Mouse (Mus musculus) lung, embryonic 15.5 days (tissue): Measurements from ENCODE around the gene Rps11. TPM values are rescaled to one million over a fixed set of nuclear protein-coding genes. Genes with fewer than 3 reads are reported as not detected.
A peak's percentile ranks its signal among the peaks of the same experiment; 100 is the strongest.

Experiments
- ATAC-seq: fragments of 200-750 bp; cut with Nextera tagmentation; 2 replicates; pipeline ENCODE4 v1.8.0; 2017; ENCODE audit warnings: moderate number of reproducible peaks, borderline replicate concordance; ENCODE audit not compliant: low FRiP score, low TSS enrichment; ENCODE audit errors: extremely low read depth
- H3K27ac ChIP-seq: fragments of 300-500 bp; sonication (generic); 2 replicates; pipeline ENCODE4 v1.5.1; 2015; ENCODE audit warnings: moderate library complexity, mild to moderate bottlenecking, inconsistent platforms
- H3K27me3 ChIP-seq: fragments of 300-500 bp; sonication (generic); 2 replicates; pipeline ENCODE4 v1.6.1; 2015; ENCODE audit warnings: inconsistent platforms
- H3K36me3 ChIP-seq: fragments of 300-500 bp; sonication (generic); 2 replicates; pipeline ENCODE4 v1.6.1; 2015; ENCODE audit warnings: inconsistent platforms
- H3K4me1 ChIP-seq: fragments of 300-500 bp; sonication (generic); 2 replicates; pipeline ENCODE4 v1.6.1; 2015; ENCODE audit warnings: inconsistent platforms
- H3K4me2 ChIP-seq: fragments of 300-500 bp; sonication (generic); 2 replicates; pipeline ENCODE4 v1.6.1; 2015; ENCODE audit warnings: inconsistent platforms, mild to moderate bottlenecking, moderate library complexity
- H3K4me3 ChIP-seq: fragments of 300-500 bp; sonication (generic); 2 replicates; pipeline ENCODE4 v1.5.1; 2015; ENCODE audit warnings: mild to moderate bottlenecking, inconsistent platforms
- H3K9ac ChIP-seq: fragments of 300-500 bp; sonication (generic); 2 replicates; pipeline ENCODE4 v1.6.1; 2015; ENCODE audit warnings: inconsistent platforms
- H3K9me3 ChIP-seq: fragments of 300-500 bp; sonication (generic); 2 replicates; pipeline ENCODE4 v1.6.1; 2016; ENCODE audit warnings: inconsistent platforms
- WGBS: fragments of 180-500 bp; shearing (Covaris S2); methylation state at CpG from one replicate; pipeline ENCODE4 v1.1.7; 2015; 5-methylcytosine and 5-hydroxymethylcytosine counted together
- polyA plus RNA-seq: library from polyadenylated mRNA; unstranded; fragments of >200 nt; fragmentation: Nextera tagmentation; extraction: Ambion mirVana; gene quantifications from 2 replicates; pipeline ENCODE4 v1.2.1, GENCODE M21; 2015

Gene Rps11
- polyA plus RNA-seq, 1 experiment from 2014 or later = 1,432 TPM

DNA sequence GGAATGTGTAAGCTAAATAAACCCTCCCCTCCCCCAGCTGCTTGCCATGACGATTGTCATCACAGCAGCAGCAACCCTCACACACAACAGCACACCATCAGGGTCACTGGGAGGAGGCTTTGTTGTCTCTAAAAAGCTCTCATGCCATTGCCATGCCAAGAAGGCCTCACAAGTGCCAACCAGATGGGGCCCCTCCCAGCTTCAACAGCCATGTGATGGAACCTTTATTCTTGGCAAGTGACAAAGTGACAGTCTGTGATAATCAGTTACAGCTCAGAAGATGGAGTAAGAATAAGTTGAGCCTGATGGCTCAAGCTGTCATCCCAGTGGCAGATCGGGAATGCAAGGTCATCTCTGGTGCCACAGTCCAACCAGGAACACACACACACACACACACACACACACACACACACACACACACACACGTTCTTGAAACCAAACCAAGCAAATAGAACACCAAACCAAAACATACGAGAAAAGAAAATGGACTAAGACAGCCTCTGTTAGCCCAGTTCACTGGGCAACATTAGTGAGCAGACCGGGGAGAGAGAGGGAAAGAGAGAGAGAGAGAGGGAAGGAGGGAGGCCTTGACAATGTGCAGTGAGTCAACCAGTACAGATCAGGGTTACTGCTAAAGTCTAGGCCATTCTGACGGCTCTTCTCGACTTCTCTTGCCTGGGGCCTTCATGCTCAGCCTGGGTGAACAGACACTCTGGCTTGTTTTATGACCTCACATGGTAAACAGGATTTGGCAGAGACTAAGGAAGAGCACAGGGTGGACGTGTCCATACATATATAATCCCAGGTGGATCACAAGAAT lies 15.9 kb upstream of the Rps11 start:
- no peaks in the 10 kb centered on the region; the same call in 1 of the 2 replicates for H3K27me3 ChIP-seq
- 0 out of 2 replicates have a peak, but pooled peaks cover 4% of the 10 kb centered on the region for H3K4me1 ChIP-seq
- H3K4me2 ChIP-seq = no peak overlapping the region
- no peak overlapping the region for H3K4me3 ChIP-seq
- no peaks in the 10 kb centered on the region for H3K9me3 ChIP-seq
- WGBS = 59% methylated on average over 8 of the region's 8 CpGs
- H3K9ac ChIP-seq = no peak overlapping the region
- H3K36me3 ChIP-seq = peaks cover 20% of the 10 kb centered on the region
- no peak for ATAC-seq
- H3K27ac ChIP-seq = no peak overlapping the region

GRCm38 (mm10) chr7:45138403-45138802 lies 14.2 kb upstream of the Rps11 start:
- no peak overlapping the region for H3K27ac ChIP-seq
- H3K9me3 ChIP-seq = no peaks in the 10 kb centered on the region
- no peaks in the 10 kb centered on the region; the same call in 1 of the 2 replicates for H3K27me3 ChIP-seq
- no peak overlapping the region for H3K4me2 ChIP-seq
- H3K9ac ChIP-seq = no peak overlapping the region
- peaks cover 9% of the 10 kb centered on the region; the same call in 1 of the 2 replicates for H3K4me1 ChIP-seq
- WGBS = 77% methylated on average over 1 of the region's 1 CpGs
- no peak overlapping the region for H3K4me3 ChIP-seq
- no peak for ATAC-seq
- H3K36me3 ChIP-seq = peaks cover 10% of the 10 kb centered on the region

- no peak overlapping the region for H3K4me2 ChIP-seq
- no peaks in the 10 kb centered on the region; the same call in 1 of the 2 replicates for H3K27me3 ChIP-seq
- ATAC-seq = no peak
- peaks cover 6% of the 10 kb centered on the region for H3K36me3 ChIP-seq
- no peaks in the 10 kb centered on the region for H3K9me3 ChIP-seq
- H3K27ac ChIP-seq = no peak overlapping the region
- no peak overlapping the region for H3K4me3 ChIP-seq
- 68% methylated on average over 12 of the region's 12 CpGs for WGBS
- H3K9ac ChIP-seq = no peak overlapping the region
- H3K4me1 ChIP-seq = peaks cover 9% of the 10 kb centered on the region; the same call in 1 of the 2 replicates
Measured at GRCm38 (mm10) chr7:45137171-45138006, 13.2 kb upstream of the Rps11 start.

DNA sequence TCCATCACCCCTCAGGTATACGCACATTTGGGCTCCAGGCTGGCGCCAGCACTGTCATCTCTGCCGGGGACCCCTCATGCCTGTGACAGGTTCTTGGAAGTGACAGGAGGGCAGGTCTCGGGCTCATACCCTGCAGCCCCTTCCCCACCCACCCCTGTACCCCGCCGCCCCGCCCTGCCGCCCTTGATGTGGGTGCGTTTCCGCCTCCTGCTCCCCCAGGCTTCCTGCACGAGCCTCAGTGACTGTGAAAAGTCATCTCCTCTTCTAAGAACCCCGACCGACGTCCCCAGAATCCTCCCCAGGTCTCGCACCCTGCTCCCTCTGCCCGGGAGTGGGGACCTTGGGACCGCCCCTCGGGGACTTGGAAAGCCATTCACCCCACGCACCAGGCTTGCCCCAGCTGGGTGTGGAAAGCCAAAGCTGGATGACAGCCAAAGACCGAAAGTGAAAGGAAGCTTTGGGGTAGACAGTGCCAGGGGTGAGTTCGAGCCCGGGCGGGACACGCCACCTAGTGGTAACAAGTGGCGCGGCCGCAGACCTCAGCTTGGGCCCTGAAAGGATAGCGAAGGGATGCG lies 11.8 kb upstream of the Rps11 start, which contains the start of the genes Gm45713 and Flt3l:
Gm45713 (minus strand) TSS at position 239 of the 575 bp plus-strand sequence.
Flt3l (minus strand) TSS at position 440 of the 575 bp plus-strand sequence.
- Histone ChIP-seq H3K36me3 (no peaks in the 10 kb centered on the region), H3K4me1 (peaks cover 9% of the 10 kb centered on the region; the same call in 1 of the 2 replicates), H3K9ac (peak within 1 kb of the TSS; percentile 72), H3K9me3 (no peaks in the 10 kb centered on the region), H3K27me3 (no peaks in the 10 kb centered on the region; the same call in 1 of the 2 replicates), H3K27ac (no peak within 1 kb of the TSS), H3K4me3 (peak within 1 kb of the TSS; percentile 69), H3K4me2 (peak within 1 kb of the TSS; percentile 82)
- WGBS = 1% methylated on average over 29 of the region's 29 CpGs
- peak; percentile 84 for ATAC-seq

DNA sequence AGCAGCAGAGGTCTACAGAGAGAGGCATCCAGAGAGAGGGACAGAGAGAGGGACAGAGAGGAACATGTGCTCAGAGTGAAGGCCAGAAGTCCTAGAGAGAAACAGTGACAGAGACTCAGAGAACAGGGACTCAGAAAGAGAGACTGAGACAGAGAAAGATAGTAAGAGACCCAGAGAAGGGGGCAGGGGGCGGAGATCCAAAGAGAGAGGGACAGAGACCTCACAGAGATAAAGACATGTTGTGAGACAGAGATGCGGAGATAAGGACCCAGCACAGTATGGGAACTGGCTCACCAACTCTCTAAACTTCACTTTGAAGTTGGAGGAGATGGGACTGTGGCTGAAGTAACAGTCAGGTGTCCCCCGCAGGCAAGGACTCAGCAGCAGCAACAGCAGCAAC lies 11.1 kb upstream of the Rps11 start:
- peaks cover 9% of the 10 kb centered on the region; the same call in 1 of the 2 replicates for H3K4me1 ChIP-seq
- peak overlapping the region; percentile 69 for H3K4me3 ChIP-seq
- no peak overlapping the region for H3K27ac ChIP-seq
- H3K27me3 ChIP-seq = no peaks in the 10 kb centered on the region; the same call in 1 of the 2 replicates
- ATAC-seq = no peak
- H3K4me2 ChIP-seq = peak overlapping the region; percentile 82
- no peaks in the 10 kb centered on the region for H3K9me3 ChIP-seq
- H3K9ac ChIP-seq = no peak overlapping the region
- 54% methylated on average over 3 of the region's 3 CpGs for WGBS
- H3K36me3 ChIP-seq = no peaks in the 10 kb centered on the region

- 0 out of 2 replicates have a peak overlapping the region, but pooled peaks have one; percentile 0 for H3K4me2 ChIP-seq
- 9% methylated on average over 12 of the region's 12 CpGs for WGBS
Measured at GRCm38 (mm10) chr7:45134544-45135026, 10.3 kb upstream of the Rps11 start.

DNA sequence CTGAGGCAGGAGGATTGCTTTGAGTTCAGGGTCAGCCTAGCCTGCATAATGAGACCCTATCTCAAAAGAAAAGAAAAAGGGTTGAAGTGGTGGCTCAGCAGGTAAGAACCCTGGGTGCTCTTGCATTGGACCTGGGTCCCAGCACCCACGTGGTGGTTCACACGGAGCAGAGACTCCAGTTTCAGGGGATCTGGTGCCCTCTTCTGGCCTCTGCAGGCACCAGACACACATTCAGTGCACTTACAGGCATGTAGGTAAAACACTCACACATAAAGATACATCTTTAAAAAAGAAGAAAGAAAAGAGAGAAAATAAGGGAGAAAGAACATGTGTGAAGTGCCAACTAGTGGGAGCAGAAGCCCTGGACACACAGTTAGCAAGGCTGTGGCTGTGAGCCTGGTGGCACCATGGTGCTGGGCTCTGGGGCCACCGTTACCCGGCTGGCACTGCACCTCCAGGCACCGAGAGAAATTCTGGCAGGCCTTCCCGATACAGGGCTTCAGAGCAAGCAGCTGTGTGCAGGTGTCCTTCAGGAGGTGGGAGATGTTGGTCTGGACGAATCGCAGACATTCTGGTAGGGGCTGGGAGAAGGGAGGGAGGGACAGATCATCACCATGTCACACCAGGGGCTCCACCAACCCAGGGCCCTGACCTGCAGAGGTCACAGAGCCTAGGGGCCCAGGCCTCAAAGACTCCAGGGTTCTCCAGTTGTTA lies 9.4 kb upstream of the Rps11 start:
- Histone ChIP-seq H3K27me3 (no peaks in the 10 kb centered on the region; the same call in 1 of the 2 replicates), H3K27ac (no peak overlapping the region), H3K9me3 (no peaks in the 10 kb centered on the region), H3K4me2 (no peak overlapping the region), H3K36me3 (no peaks in the 10 kb centered on the region), H3K4me3 (no peak overlapping the region), H3K4me1 (peaks cover 17% of the 10 kb centered on the region), H3K9ac (no peak overlapping the region)
- WGBS = 71% methylated on average over 8 of the region's 8 CpGs
- ATAC-seq = no peak

More at GRCm38 (mm10) chr7:45134544-45135026, 10.3 kb upstream of the Rps11 start:
- Histone ChIP-seq H3K4me3 (no peak overlapping the region), H3K36me3 (no peaks in the 10 kb centered on the region), H3K27ac (no peak overlapping the region), H3K9me3 (no peaks in the 10 kb centered on the region), H3K9ac (no peak overlapping the region), H3K4me1 (peaks cover 17% of the 10 kb centered on the region), H3K27me3 (no peaks in the 10 kb centered on the region; the same call in 1 of the 2 replicates)
- peak; percentile 40; the same call in 1 of the 2 replicates for ATAC-seq

GRCm38 (mm10) chr7:45131850-45132249 lies 7.6 kb upstream of the Rps11 start:
- Histone ChIP-seq H3K4me3 (no peak overlapping the region), H3K27ac (no peak overlapping the region), H3K9me3 (no peaks in the 10 kb centered on the region), H3K4me1 (peaks cover 23% of the 10 kb centered on the region), H3K36me3 (peaks cover 4% of the 10 kb centered on the region), H3K27me3 (no peaks in the 10 kb centered on the region), H3K9ac (no peak overlapping the region), H3K4me2 (no peak overlapping the region)
- 64% methylated on average over 11 of the region's 11 CpGs for WGBS
- no peak for ATAC-seq

- Histone ChIP-seq H3K36me3 (peaks cover 23% of the 10 kb centered on the region), H3K27me3 (no peaks in the 10 kb centered on the region), H3K4me1 (peaks cover 37% of the 10 kb centered on the region), H3K4me2 (peak overlapping the region; percentile 61), H3K9ac (peak overlapping the region; percentile 52), H3K4me3 (peak overlapping the region; percentile 48), H3K9me3 (no peaks in the 10 kb centered on the region), H3K27ac (peak overlapping the region; percentile 70)
- 50% methylated on average over 15 of the region's 15 CpGs for WGBS
- no peak for ATAC-seq
Measured at GRCm38 (mm10) chr7:45129776-45130512, 5.7 kb upstream of the Rps11 start.

- H3K36me3 ChIP-seq = peaks cover 25% of the 10 kb centered on the region
- H3K4me1 ChIP-seq = peaks cover 37% of the 10 kb centered on the region
- 0 out of 2 replicates have a peak, but pooled peaks have one; percentile 0 for ATAC-seq
- WGBS = under 1% methylated on average over 17 of the region's 17 CpGs
- H3K27ac ChIP-seq = peak overlapping the region; percentile 70
- H3K4me3 ChIP-seq = peak overlapping the region; percentile 48
- H3K4me2 ChIP-seq = peak overlapping the region; percentile 61
- H3K9ac ChIP-seq = peak overlapping the region; percentile 52
- no peaks in the 10 kb centered on the region for H3K27me3 ChIP-seq
- no peaks in the 10 kb centered on the region for H3K9me3 ChIP-seq
Measured at GRCm38 (mm10) chr7:45129318-45129717, 5.1 kb upstream of the Rps11 start.
